Mouse (Mus musculus): ENCODE results near the gene Ing2.

GRCm38 (mm10) chr8:47660394-47660793, 15.0 kb downstream of the Ing2 start:
- TF ChIP-seq CTCF (IDR thresholded peaks at IDR 0.05; ENCODE audit: borderline replicate concordance, control insufficient read depth, extremely low read depth, insufficient read depth, low read length, poor library complexity), result no peak
- no peak for TF ChIP-seq POLR2A (IDR thresholded peaks at IDR 0.05; ENCODE audit: control insufficient read depth, extremely low read depth, insufficient read depth, low read length, poor library complexity)
